Mouse (Mus musculus): ENCODE data around the gene Oog4. TPM values are rescaled to one million over a fixed set of nuclear protein-coding genes. Genes with fewer than 3 reads are reported as not detected.
"Not testable (repeated sequence)": the region's sequence is repeated elsewhere in the genome, so short reads cannot be mapped to it uniquely, and the experiment has no call there.

Gene Oog4
- not detected in 2 replicates for polyA plus RNA-seq (2014; fragmentation: Nextera tagmentation; extraction: Ambion mirVana)

- H3K4me1 ChIP-seq (ENCODE audit: control insufficient read depth, insufficient read depth, low read length), result no peaks in the 10 kb centered on the region
- DNase-seq (ENCODE audit: low spot score) (no peak), ATAC-seq (ENCODE audit: low read depth) (no peak)
- H3K9me3 ChIP-seq (ENCODE audit: control insufficient read depth, low read length), result no peaks in the 10 kb centered on the region
- H3K4me2 ChIP-seq (ENCODE audit: low read depth, low read length), result no peak within 1 kb of the TSS
- H3K36me3 ChIP-seq (ENCODE audit: control insufficient read depth, insufficient read depth, low read length), result no peaks in the 10 kb centered on the region
- no peak within 1 kb of the TSS for H3K9ac ChIP-seq (ENCODE audit: low read depth, low read length)
- H3K27me3 ChIP-seq (replicated peaks; ENCODE audit: control insufficient read depth, insufficient read depth, low read length), result no peaks in the 10 kb centered on the region
- no peak within 1 kb of the TSS for H3K27ac ChIP-seq (replicated peaks; ENCODE audit: low read depth, low read length)
- 76% methylated on average over 3 of the region's 3 CpGs for WGBS
- H3K4me3 ChIP-seq (ENCODE audit: low read depth, low read length), result no peak within 1 kb of the TSS
Observed at GRCm38 (mm10) chr4:143450224-143450623, at the start of gene Oog4. Gene Oog4, minus strand, starts transcription at chr4:143450324.

- H3K9ac ChIP-seq (ENCODE audit: low read depth, low read length); H3K27ac ChIP-seq (replicated peaks; ENCODE audit: low read depth, low read length); H3K4me2 ChIP-seq (ENCODE audit: low read depth, low read length); ATAC-seq (ENCODE audit: low read depth); H3K27me3 ChIP-seq (replicated peaks; ENCODE audit: control insufficient read depth, insufficient read depth, low read length); H3K36me3 ChIP-seq (ENCODE audit: control insufficient read depth, insufficient read depth, low read length); H3K9me3 ChIP-seq (ENCODE audit: control insufficient read depth, low read length); H3K4me1 ChIP-seq (ENCODE audit: control insufficient read depth, insufficient read depth, low read length); H3K4me3 ChIP-seq (ENCODE audit: low read depth, low read length): not testable (repeated sequence)
- WGBS, result 53% methylated on average over 5 of the region's 5 CpGs
- DNase-seq (ENCODE audit: low spot score), result peak; percentile 1
Observed at GRCm38 (mm10) chr4:143426770-143427169, 23.4 kb downstream of the Oog4 start.

- no peak for ATAC-seq (ENCODE audit: low read depth)
- H3K27ac ChIP-seq (replicated peaks; ENCODE audit: low read depth, low read length), result no peak overlapping the region
- DNase-seq (ENCODE audit: low spot score), result no peak
- no peak overlapping the region for H3K4me2 ChIP-seq (ENCODE audit: low read depth, low read length)
- no peaks in the 10 kb centered on the region for H3K27me3 ChIP-seq (replicated peaks; ENCODE audit: control insufficient read depth, insufficient read depth, low read length)
- 0 out of 2 replicates have a peak, but pooled peaks cover 3% of the 10 kb centered on the region for H3K4me1 ChIP-seq (ENCODE audit: control insufficient read depth, insufficient read depth, low read length)
- H3K9ac ChIP-seq (ENCODE audit: low read depth, low read length), result no peak overlapping the region
- WGBS, result 97% methylated on average over 3 of the region's 3 CpGs
- peaks cover 15% of the 10 kb centered on the region for H3K9me3 ChIP-seq (ENCODE audit: control insufficient read depth, low read length)
- H3K36me3 ChIP-seq (ENCODE audit: control insufficient read depth, insufficient read depth, low read length), result peaks cover 55% of the 10 kb centered on the region
- H3K4me3 ChIP-seq (ENCODE audit: low read depth, low read length), result no peak overlapping the region
Observed at GRCm38 (mm10) chr4:143414121-143414520, 36.0 kb downstream of the Oog4 start.

GRCm38 (mm10) chr4:143413621-143414020 lies 36.5 kb downstream of the Oog4 start:
- Histone ChIP-seq H3K4me2 (ENCODE audit: low read depth, low read length) (no peak overlapping the region), H3K9me3 (ENCODE audit: control insufficient read depth, low read length) (peaks cover 15% of the 10 kb centered on the region), H3K27me3 (replicated peaks; ENCODE audit: control insufficient read depth, insufficient read depth, low read length) (no peaks in the 10 kb centered on the region), H3K4me1 (ENCODE audit: control insufficient read depth, insufficient read depth, low read length) (0 out of 2 replicates have a peak, but pooled peaks cover 3% of the 10 kb centered on the region), H3K27ac (replicated peaks; ENCODE audit: low read depth, low read length) (no peak overlapping the region), H3K4me3 (ENCODE audit: low read depth, low read length) (peak overlapping the region; percentile 53), H3K9ac (ENCODE audit: low read depth, low read length) (no peak overlapping the region), H3K36me3 (ENCODE audit: control insufficient read depth, insufficient read depth, low read length) (peaks cover 50% of the 10 kb centered on the region)
- DNase-seq (ENCODE audit: low spot score), result no peak
- 97% methylated on average over 1 of the region's 1 CpGs for WGBS
- no peak for ATAC-seq (ENCODE audit: low read depth)

GRCm38 (mm10) chr4:143412219-143413092 lies 37.7 kb downstream of the Oog4 start, which contains the start of gene Pramef8:
Gene Pramef8, plus strand, starts transcription at chr4:143412426.
- Histone ChIP-seq H3K27ac (replicated peaks; ENCODE audit: low read depth, low read length) (peak within 1 kb of the TSS; percentile 83), H3K27me3 (replicated peaks; ENCODE audit: control insufficient read depth, insufficient read depth, low read length) (no peaks in the 10 kb centered on the region), H3K36me3 (ENCODE audit: control insufficient read depth, insufficient read depth, low read length) (peaks cover 38% of the 10 kb centered on the region), H3K9me3 (ENCODE audit: control insufficient read depth, low read length) (peaks cover 15% of the 10 kb centered on the region), H3K4me3 (ENCODE audit: low read depth, low read length) (peak within 1 kb of the TSS; percentile 53), H3K4me2 (ENCODE audit: low read depth, low read length) (peak within 1 kb of the TSS; percentile 55), H3K4me1 (ENCODE audit: control insufficient read depth, insufficient read depth, low read length) (0 out of 2 replicates have a peak, but pooled peaks cover 3% of the 10 kb centered on the region), H3K9ac (ENCODE audit: low read depth, low read length) (peak within 1 kb of the TSS; percentile 68)
- WGBS, result 1% methylated on average over 50 of the region's 50 CpGs
- peak; percentile 95 for ATAC-seq (ENCODE audit: low read depth)
- DNase-seq (ENCODE audit: low spot score), result peak; percentile 96

- Histone ChIP-seq H3K36me3 (ENCODE audit: control insufficient read depth, insufficient read depth, low read length) (peaks cover 31% of the 10 kb centered on the region), H3K27me3 (replicated peaks; ENCODE audit: control insufficient read depth, insufficient read depth, low read length) (no peaks in the 10 kb centered on the region), H3K4me1 (ENCODE audit: control insufficient read depth, insufficient read depth, low read length) (0 out of 2 replicates have a peak, but pooled peaks cover 3% of the 10 kb centered on the region), H3K9me3 (ENCODE audit: control insufficient read depth, low read length) (peaks cover 15% of the 10 kb centered on the region), H3K4me3 (ENCODE audit: low read depth, low read length) (peak overlapping the region; percentile 53), H3K9ac (ENCODE audit: low read depth, low read length) (peak overlapping the region; percentile 68), H3K27ac (replicated peaks; ENCODE audit: low read depth, low read length) (no peak overlapping the region), H3K4me2 (ENCODE audit: low read depth, low read length) (peak overlapping the region; percentile 55)
- ATAC-seq (ENCODE audit: low read depth) (no peak), DNase-seq (ENCODE audit: low spot score) (peak; percentile 2)
- WGBS, result 71% methylated on average over 5 of the region's 5 CpGs
Observed at GRCm38 (mm10) chr4:143411566-143412218, 38.4 kb downstream of the Oog4 start.

- H3K4me2 ChIP-seq (ENCODE audit: low read depth, low read length), result no peak within 1 kb of the TSS
- H3K27me3 ChIP-seq (replicated peaks; ENCODE audit: control insufficient read depth, insufficient read depth, low read length), result no peaks in the 10 kb centered on the region
- H3K9me3 ChIP-seq (ENCODE audit: control insufficient read depth, low read length), result peaks cover 5% of the 10 kb centered on the region; the same call in 1 of the 2 replicates
- H3K9ac ChIP-seq (ENCODE audit: low read depth, low read length), result no peak within 1 kb of the TSS
- H3K27ac ChIP-seq (replicated peaks; ENCODE audit: low read depth, low read length), result no peak within 1 kb of the TSS
- H3K4me3 ChIP-seq (ENCODE audit: low read depth, low read length), result no peak within 1 kb of the TSS
- no peaks in the 10 kb centered on the region for H3K36me3 ChIP-seq (ENCODE audit: control insufficient read depth, insufficient read depth, low read length)
- ATAC-seq (ENCODE audit: low read depth), result no peak
- WGBS, result 76% methylated on average over 26 of the region's 26 CpGs
- DNase-seq (ENCODE audit: low spot score), result no peak
- no peaks in the 10 kb centered on the region for H3K4me1 ChIP-seq (ENCODE audit: control insufficient read depth, insufficient read depth, low read length)
Observed at GRCm38 (mm10) chr4:143394181-143394580, 55.9 kb downstream of the Oog4 start, which contains the start of gene Pramel1. Gene Pramel1, plus strand, starts transcription at chr4:143394428.

GRCm38 (mm10) chr4:143388955-143389702 lies 61.0 kb downstream of the Oog4 start:
- ATAC-seq (ENCODE audit: low read depth) (peak; percentile 93), DNase-seq (ENCODE audit: low spot score) (peak; percentile 83)
- Histone ChIP-seq H3K27ac (replicated peaks; ENCODE audit: low read depth, low read length) (no peak overlapping the region), H3K4me1 (ENCODE audit: control insufficient read depth, insufficient read depth, low read length) (no peaks in the 10 kb centered on the region), H3K4me3 (ENCODE audit: low read depth, low read length) (peak overlapping the region; percentile 40), H3K9me3 (ENCODE audit: control insufficient read depth, low read length) (peaks cover 2% of the 10 kb centered on the region; the same call in 1 of the 2 replicates), H3K9ac (ENCODE audit: low read depth, low read length) (peak overlapping the region; percentile 61), H3K36me3 (ENCODE audit: control insufficient read depth, insufficient read depth, low read length) (no peaks in the 10 kb centered on the region), H3K27me3 (replicated peaks; ENCODE audit: control insufficient read depth, insufficient read depth, low read length) (no peaks in the 10 kb centered on the region), H3K4me2 (ENCODE audit: low read depth, low read length) (peak overlapping the region; percentile 55)
- WGBS, result 11% methylated on average over 24 of the region's 43 CpGs

Measured in embryonic facial prominence, embryonic 14.5 days (tissue).